Mouse (Mus musculus): ENCODE results near the gene AW011738. TPM values are rescaled to one million over a fixed set of nuclear protein-coding genes. Genes with fewer than 3 reads are reported as not detected.

Gene AW011738
- 2.3 and 2.9 TPM in 2 replicates for polyA plus RNA-seq (2015; fragmentation: Nextera tagmentation; extraction: Ambion mirVana)

- H3K4me2 ChIP-seq = peak within 1 kb of the TSS; percentile 98
- H3K4me1 ChIP-seq = peaks cover 20% of the 10 kb centered on the region
- peak within 1 kb of the TSS; percentile 57 for H3K4me3 ChIP-seq
- peak within 1 kb of the TSS; percentile 75 for H3K9ac ChIP-seq
- 0 out of 2 replicates have a peak, but pooled peaks have one; percentile 38 for ATAC-seq (ENCODE audit: insufficient number of reproducible peaks, insufficient read depth, low FRiP score, low TSS enrichment, low read depth)
- H3K27me3 ChIP-seq = peaks cover 39% of the 10 kb centered on the region
- no peaks in the 10 kb centered on the region for H3K36me3 ChIP-seq
- no peaks in the 10 kb centered on the region for H3K9me3 ChIP-seq
- H3K27ac ChIP-seq = no peak within 1 kb of the TSS
- under 1% methylated on average over 32 of the region's 39 CpGs for WGBS
Measured at GRCm38 (mm10) chr4:156203001-156203412, at the start of gene AW011738. Gene AW011738 (plus strand): TSS chr4:156203304.

- Histone ChIP-seq H3K27ac (no peak overlapping the region), H3K4me3 (no peak overlapping the region), H3K9ac (no peak overlapping the region), H3K4me1 (no peaks in the 10 kb centered on the region), H3K27me3 (no peaks in the 10 kb centered on the region), H3K4me2 (no peak overlapping the region), H3K36me3 (no peaks in the 10 kb centered on the region), H3K9me3 (peaks cover 16% of the 10 kb centered on the region)
- ATAC-seq (ENCODE audit: insufficient number of reproducible peaks, insufficient read depth, low FRiP score, low TSS enrichment, low read depth) = no peak
- 93% methylated on average over 3 of the region's 3 CpGs for WGBS
Measured at GRCm38 (mm10) chr4:156154771-156155170, 48.3 kb upstream of the AW011738 start.

- Histone ChIP-seq H3K36me3 (peaks cover 98% of the 10 kb centered on the region), H3K4me1 (no peaks in the 10 kb centered on the region), H3K27ac (no peak overlapping the region), H3K27me3 (no peaks in the 10 kb centered on the region), H3K9me3 (peaks cover 12% of the 10 kb centered on the region), H3K4me2 (no peak overlapping the region), H3K4me3 (no peak overlapping the region), H3K9ac (no peak overlapping the region)
- 83% methylated on average over 9 of the region's 9 CpGs for whole genome bisulfite sequencing
- no peak for ATAC-seq (ENCODE audit: insufficient number of reproducible peaks, insufficient read depth, low FRiP score, low TSS enrichment, low read depth)
Measured at GRCm38 (mm10) chr4:156166477-156166876, 36.6 kb upstream of the AW011738 start.

- Histone ChIP-seq H3K36me3 (peaks cover 100% of the 10 kb centered on the region), H3K27me3 (no peaks in the 10 kb centered on the region), H3K4me1 (no peaks in the 10 kb centered on the region), H3K4me3 (no peak overlapping the region), H3K9me3 (no peaks in the 10 kb centered on the region), H3K4me2 (no peak overlapping the region), H3K27ac (no peak overlapping the region), H3K9ac (no peak overlapping the region)
- 94% methylated on average over 8 of the region's 8 CpGs for whole genome bisulfite sequencing
- no peak for ATAC-seq (ENCODE audit: insufficient number of reproducible peaks, insufficient read depth, low FRiP score, low TSS enrichment, low read depth)
Measured at GRCm38 (mm10) chr4:156168611-156169010, 34.5 kb upstream of the AW011738 start.

- Histone ChIP-seq H3K27me3 (no peaks in the 10 kb centered on the region), H3K9me3 (no peaks in the 10 kb centered on the region), H3K4me3 (no peak overlapping the region), H3K4me1 (no peaks in the 10 kb centered on the region), H3K9ac (no peak overlapping the region), H3K4me2 (no peak overlapping the region), H3K27ac (no peak overlapping the region), H3K36me3 (peaks cover 100% of the 10 kb centered on the region)
- 93% methylated on average over 10 of the region's 10 CpGs for WGBS
- no peak for ATAC-seq (ENCODE audit: insufficient number of reproducible peaks, insufficient read depth, low FRiP score, low TSS enrichment, low read depth)
Measured at GRCm38 (mm10) chr4:156169129-156169528, 34.0 kb upstream of the AW011738 start.

GRCm38 (mm10) chr4:156171828-156172227, 31.3 kb upstream of the AW011738 start:
- no peak overlapping the region for H3K27ac ChIP-seq
- H3K36me3 ChIP-seq = peaks cover 100% of the 10 kb centered on the region
- no peak overlapping the region for H3K4me2 ChIP-seq
- 95% methylated on average over 11 of the region's 11 CpGs for WGBS
- no peak for ATAC-seq (ENCODE audit: insufficient number of reproducible peaks, insufficient read depth, low FRiP score, low TSS enrichment, low read depth)
- no peaks in the 10 kb centered on the region for H3K4me1 ChIP-seq
- H3K4me3 ChIP-seq = no peak overlapping the region
- no peaks in the 10 kb centered on the region for H3K9me3 ChIP-seq
- H3K27me3 ChIP-seq = no peaks in the 10 kb centered on the region
- H3K9ac ChIP-seq = no peak overlapping the region

- 93% methylated on average over 9 of the region's 9 CpGs for WGBS
- no peak for ATAC-seq (ENCODE audit: insufficient number of reproducible peaks, insufficient read depth, low FRiP score, low TSS enrichment, low read depth)
- no peak overlapping the region for H3K9ac ChIP-seq
- H3K9me3 ChIP-seq = no peaks in the 10 kb centered on the region
- H3K27me3 ChIP-seq = no peaks in the 10 kb centered on the region
- H3K4me1 ChIP-seq = no peaks in the 10 kb centered on the region
- H3K27ac ChIP-seq = no peak overlapping the region
- H3K36me3 ChIP-seq = peaks cover 95% of the 10 kb centered on the region
- H3K4me2 ChIP-seq = no peak overlapping the region
- H3K4me3 ChIP-seq = no peak overlapping the region
Measured at GRCm38 (mm10) chr4:156177630-156178029, 25.5 kb upstream of the AW011738 start.

GRCm38 (mm10) chr4:156183747-156184146, 19.4 kb upstream of the AW011738 start:
- no peaks in the 10 kb centered on the region for H3K27me3 ChIP-seq
- H3K4me1 ChIP-seq = peaks cover 48% of the 10 kb centered on the region
- no peak overlapping the region for H3K4me3 ChIP-seq
- peaks cover 68% of the 10 kb centered on the region for H3K36me3 ChIP-seq
- no peak for ATAC-seq (ENCODE audit: insufficient number of reproducible peaks, insufficient read depth, low FRiP score, low TSS enrichment, low read depth)
- no peaks in the 10 kb centered on the region for H3K9me3 ChIP-seq
- WGBS = 78% methylated on average over 5 of the region's 5 CpGs
- H3K4me2 ChIP-seq = no peak overlapping the region
- 0 out of 2 replicates have a peak overlapping the region, but pooled peaks have one; percentile 21 for H3K9ac ChIP-seq
- no peak overlapping the region for H3K27ac ChIP-seq

GRCm38 (mm10) chr4:156184291-156184954, 18.7 kb upstream of the AW011738 start:
- WGBS = 85% methylated on average over 7 of the region's 7 CpGs
- Histone ChIP-seq H3K27me3 (no peaks in the 10 kb centered on the region), H3K9ac (peak overlapping the region; percentile 74; the same call in 1 of the 2 replicates), H3K4me3 (peak overlapping the region; percentile 41; the same call in 1 of the 2 replicates), H3K27ac (no peak overlapping the region), H3K4me1 (peaks cover 55% of the 10 kb centered on the region), H3K36me3 (peaks cover 64% of the 10 kb centered on the region), H3K9me3 (no peaks in the 10 kb centered on the region), H3K4me2 (peak overlapping the region; percentile 59)
- ATAC-seq (ENCODE audit: insufficient number of reproducible peaks, insufficient read depth, low FRiP score, low TSS enrichment, low read depth) = no peak

- peak overlapping the region; percentile 83 for H3K27ac ChIP-seq
- peak overlapping the region; percentile 41 for H3K4me3 ChIP-seq
- no peak for ATAC-seq (ENCODE audit: insufficient number of reproducible peaks, insufficient read depth, low FRiP score, low TSS enrichment, low read depth)
- H3K9me3 ChIP-seq = no peaks in the 10 kb centered on the region
- H3K4me2 ChIP-seq = peak overlapping the region; percentile 59
- WGBS = 65% methylated on average over 13 of the region's 13 CpGs
- peaks cover 60% of the 10 kb centered on the region for H3K36me3 ChIP-seq
- peak overlapping the region; percentile 74 for H3K9ac ChIP-seq
- no peaks in the 10 kb centered on the region for H3K27me3 ChIP-seq
- H3K4me1 ChIP-seq = peaks cover 66% of the 10 kb centered on the region
Measured at GRCm38 (mm10) chr4:156185456-156185949, 17.6 kb upstream of the AW011738 start.

GRCm38 (mm10) chr4:156185950-156186850, 16.9 kb upstream of the AW011738 start:
- peak overlapping the region; percentile 59 for H3K4me2 ChIP-seq
- peaks cover 69% of the 10 kb centered on the region for H3K4me1 ChIP-seq
- H3K27me3 ChIP-seq = no peaks in the 10 kb centered on the region
- peak overlapping the region; percentile 74 for H3K9ac ChIP-seq
- no peak for ATAC-seq (ENCODE audit: insufficient number of reproducible peaks, insufficient read depth, low FRiP score, low TSS enrichment, low read depth)
- peaks cover 64% of the 10 kb centered on the region for H3K36me3 ChIP-seq
- WGBS = 8% methylated on average over 31 of the region's 31 CpGs
- no peaks in the 10 kb centered on the region for H3K9me3 ChIP-seq
- peak overlapping the region; percentile 41 for H3K4me3 ChIP-seq
- H3K27ac ChIP-seq = peak overlapping the region; percentile 83
